In genomic region chr7:132286630-132287339, GRCm38 (mm10) we compare ENCODE assay signal across 9 mouse cellular contexts. TPM values are rescaled to one million over a fixed set of nuclear protein-coding genes. Genes with fewer than 3 reads are reported as not detected.
A peak's percentile ranks its signal among the peaks of the same experiment; 100 is the strongest.
DNase-seq lines count a peak whose midpoint lies in the region; ATAC-seq and TF ChIP-seq lines count a peak whose summit lies in the region.
"Had no signal": no experiment of that assay in that cellular context is flagged by ENCODE, and none has a peak within 500 bp of the region (broad histone marks: within the 10 kb centered on the region; RNA-seq: fewer than 3 reads in every experiment).

No protein-coding gene starts in this region.

- peaks cover 59% of the 10 kb centered on the region for H3K79me2 ChIP-seq in myocyte (ENCODE audit: control insufficient read depth, insufficient read depth)

- TF ChIP-seq POLR2A in myocyte (IDR thresholded peaks at IDR 0.05; ENCODE audit: insufficient read length, low read depth): no peak

- ATAC-seq in embryonic facial prominence, embryonic 13.5 days (ENCODE audit: insufficient number of reproducible peaks, insufficient read depth, low FRiP score, low TSS enrichment, low read depth): no peak
- peak; percentile 86 for ATAC-seq in intestine, embryonic 15.5 days
- ATAC-seq in midbrain, embryonic 15.5 days (replicated peaks): no peak
- no peak for ATAC-seq in midbrain, embryonic 11.5 days (ENCODE audit: low FRiP score)

- no peak for TF ChIP-seq CTCF in left cerebral cortex, adult 2 months (IDR thresholded peaks at IDR 0.05)

- H3K36me3 ChIP-seq in embryonic facial prominence, embryonic 13.5 days: no peaks in the 10 kb centered on the region
- no peaks in the 10 kb centered on the region for H3K36me3 ChIP-seq in intestine, embryonic 15.5 days
- H3K36me3 ChIP-seq in myocyte (ENCODE audit: control insufficient read depth, insufficient read depth): no peaks in the 10 kb centered on the region
- no peaks in the 10 kb centered on the region for H3K36me3 ChIP-seq in midbrain, embryonic 15.5 days (replicated peaks)
- H3K36me3 ChIP-seq in midbrain, embryonic 11.5 days (ENCODE audit: control insufficient read depth, insufficient read depth, low read length): no peaks in the 10 kb centered on the region
- H3K36me3 ChIP-seq: midbrain, embryonic 12.5 days had no signal

- no peak for DNase-seq in left cerebral cortex, adult 2 months (ENCODE audit: extremely low spot score in 1 of 2, low spot score in 2 of 2)
- DNase-seq in left cerebral cortex, adult 11 months (ENCODE audit: low spot score): no peak
- no peak for DNase-seq in midbrain, embryonic 11.5 days (ENCODE audit: low spot score, missing footprints)
- DNase-seq in gastrocnemius, postnatal 14 days: no peak

- H3K9ac ChIP-seq in embryonic facial prominence, embryonic 13.5 days: no peak overlapping the region
- H3K9ac ChIP-seq in intestine, embryonic 15.5 days: 0 out of 2 replicates have a peak overlapping the region, but pooled peaks have one; percentile 20
- H3K9ac ChIP-seq in midbrain, embryonic 15.5 days: no peak overlapping the region
- no peak overlapping the region for H3K9ac ChIP-seq in midbrain, embryonic 11.5 days (ENCODE audit: low read length)
- H3K9ac ChIP-seq: midbrain, embryonic 12.5 days had no signal

- H3ac ChIP-seq in myocyte (ENCODE audit: control insufficient read depth, insufficient read length): no peak overlapping the region

- no peak overlapping the region for H3K4me2 ChIP-seq in embryonic facial prominence, embryonic 13.5 days
- peak overlapping the region; percentile 39 for H3K4me2 ChIP-seq in intestine, embryonic 15.5 days (replicated peaks)
- peak overlapping the region; percentile 42 for H3K4me2 ChIP-seq in myocyte (ENCODE audit: low read depth)
- H3K4me2 ChIP-seq in midbrain, embryonic 15.5 days: no peak overlapping the region
- H3K4me2 ChIP-seq in midbrain, embryonic 11.5 days: no peak overlapping the region
- H3K4me2 ChIP-seq: midbrain, embryonic 12.5 days had no signal

- 49% methylated on average over 14 of the region's 14 CpGs for WGBS in embryonic facial prominence, embryonic 13.5 days
- WGBS in intestine, embryonic 15.5 days: 10% methylated on average over 14 of the region's 14 CpGs
- WGBS in midbrain, embryonic 15.5 days: 45% methylated on average over 14 of the region's 14 CpGs
- 49% methylated on average over 14 of the region's 14 CpGs for WGBS in midbrain, embryonic 11.5 days

- no peaks in the 10 kb centered on the region for H3K9me3 ChIP-seq in embryonic facial prominence, embryonic 13.5 days
- H3K9me3 ChIP-seq in intestine, embryonic 15.5 days: no peaks in the 10 kb centered on the region
- H3K9me3 ChIP-seq in midbrain, embryonic 15.5 days: no peaks in the 10 kb centered on the region
- no peaks in the 10 kb centered on the region for H3K9me3 ChIP-seq in midbrain, embryonic 11.5 days (ENCODE audit: control insufficient read depth, low read length)
- H3K9me3 ChIP-seq: midbrain, embryonic 12.5 days had no signal

- peaks cover 63% of the 10 kb centered on the region for H3K4me1 ChIP-seq in embryonic facial prominence, embryonic 13.5 days
- peaks cover 79% of the 10 kb centered on the region for H3K4me1 ChIP-seq in intestine, embryonic 15.5 days (replicated peaks)
- H3K4me1 ChIP-seq in midbrain, embryonic 15.5 days: peaks cover 37% of the 10 kb centered on the region
- H3K4me1 ChIP-seq in midbrain, embryonic 11.5 days (ENCODE audit: control insufficient read depth, insufficient read depth, low read length): peaks cover 41% of the 10 kb centered on the region

- no peak overlapping the region for H3K4me3 ChIP-seq in left cerebral cortex, adult 2 months
- no peak overlapping the region for H3K4me3 ChIP-seq in embryonic facial prominence, embryonic 13.5 days
- H3K4me3 ChIP-seq in intestine, embryonic 15.5 days (replicated peaks): no peak overlapping the region
- no peak overlapping the region for H3K4me3 ChIP-seq in myocyte
- H3K4me3 ChIP-seq in midbrain, embryonic 15.5 days: no peak overlapping the region
- H3K4me3 ChIP-seq in midbrain, embryonic 11.5 days (ENCODE audit: low read depth, low read length): no peak overlapping the region
- H3K4me3 ChIP-seq: midbrain, embryonic 12.5 days had no signal

- intact Hi-C loops in left cerebral cortex, adult 2 months (cut with DNase I): no loop called here
- intact Hi-C loops in gastrocnemius, postnatal 14 days (cut with DNase I; ENCODE audit: low total_unique reads): no loop called here

- H3K27me3 ChIP-seq in embryonic facial prominence, embryonic 13.5 days: no peaks in the 10 kb centered on the region
- no peaks in the 10 kb centered on the region for H3K27me3 ChIP-seq in intestine, embryonic 15.5 days (replicated peaks)
- no peaks in the 10 kb centered on the region for H3K27me3 ChIP-seq in myocyte (ENCODE audit: control insufficient read depth, insufficient read depth, insufficient read length)
- H3K27me3 ChIP-seq in midbrain, embryonic 15.5 days (replicated peaks): no peaks in the 10 kb centered on the region
- H3K27me3 ChIP-seq in midbrain, embryonic 11.5 days (ENCODE audit: control insufficient read depth, insufficient read depth, low read length): no peaks in the 10 kb centered on the region
- H3K27me3 ChIP-seq: midbrain, embryonic 12.5 days had no signal

- H3K27ac ChIP-seq in left cerebral cortex, adult 2 months: 0 out of 2 replicates have a peak overlapping the region, but pooled peaks have one; percentile 40
- H3K27ac ChIP-seq in embryonic facial prominence, embryonic 13.5 days: peak overlapping the region; percentile 49; the same call in 1 of the 2 replicates
- H3K27ac ChIP-seq in intestine, embryonic 15.5 days: peak overlapping the region; percentile 90
- no peak overlapping the region for H3K27ac ChIP-seq in midbrain, embryonic 15.5 days
- no peak overlapping the region for H3K27ac ChIP-seq in midbrain, embryonic 11.5 days (ENCODE audit: low read depth, low read length)

TF ChIP-seq in myocyte, 11 proteins besides CTCF, POLR2A, EP300 and RAD21:
- TF ChIP-seq MAX (IDR thresholded peaks at IDR 0.05; ENCODE audit: low read depth) (no peak), MYOD1 (IDR thresholded peaks at IDR 0.05; ENCODE audit: control insufficient read depth in 1 of 3, insufficient read length in 2 of 3, low read depth in 2 of 3) (no peak), MYOG (IDR thresholded peaks at IDR 0.05; ENCODE audit: control insufficient read depth in 1 of 3, insufficient read depth in 1 of 3, insufficient read length in 2 of 3, low read depth in 2 of 3) (peak in 1 of 3 experiments; percentile 35)

RNA-seq across cellular contexts. Expression of gene Chst15, which starts 30.2 kb away (rescaled TPM):
- total RNA-seq in left cerebral cortex, adult 2 months (2021): 10 to 100 TPM; 43.0 to 44.6 TPM
- 30.2 and 30.4 TPM in 2 replicates for polyA plus RNA-seq in embryonic facial prominence, embryonic 13.5 days (2015; fragmentation: Nextera tagmentation; extraction: Ambion mirVana)
- 23.0 and 23.1 TPM in 2 replicates for polyA plus RNA-seq in intestine, embryonic 15.5 days (2015; fragmentation: Nextera tagmentation; extraction: Ambion mirVana)
- 13.4 TPM for polyA plus RNA-seq in myocyte (2012; fragmentation: generic; extraction: Trizol)
- 13.5 and 14.4 TPM in 2 replicates for polyA plus RNA-seq in midbrain, embryonic 15.5 days (2015; fragmentation: Nextera tagmentation; extraction: Ambion mirVana)
- 18.0 and 18.2 TPM in 2 replicates for polyA plus RNA-seq in midbrain, embryonic 11.5 days (2014; fragmentation: Nextera tagmentation; extraction: Ambion mirVana)
- total RNA-seq in gastrocnemius, postnatal 14 days (2021): 1 to 10 TPM; 5.8 to 8.4 TPM

Comparison
In these comparisons a context has a peak if more than half of its experiments do, and no peak if none do; other contexts are left out.
1. H3K27ac ChIP-seq: peak in left cerebral cortex, adult 2 months (single experiment), embryonic facial prominence, embryonic 13.5 days (single experiment) and intestine, embryonic 15.5 days (single experiment); none in midbrain, embryonic 15.5 days (single experiment) and midbrain, embryonic 11.5 days (single experiment).
2. H3K4me2 ChIP-seq: peak in intestine, embryonic 15.5 days (single experiment) and myocyte (single experiment); none in embryonic facial prominence, embryonic 13.5 days (single experiment), midbrain, embryonic 15.5 days (single experiment) and midbrain, embryonic 11.5 days (single experiment).